In genomic region chr8:3394600-3394999, GRCm38 (mm10) we compare ENCODE assay signal across 9 mouse cellular contexts. TPM values are rescaled to one million over a fixed set of nuclear protein-coding genes. Genes with fewer than 3 reads are reported as not detected.
DNase-seq lines count a peak whose midpoint lies in the region; ATAC-seq lines count a peak whose summit lies in the region.
"Had no signal": no experiment of that assay in that cellular context is flagged by ENCODE, and none has a peak within 500 bp of the region (broad histone marks: within the 10 kb centered on the region; RNA-seq: fewer than 3 reads in every experiment).

No protein-coding gene starts in this region.

- H3K4me2 ChIP-seq in intestine, embryonic 14.5 days (ENCODE audit: low read length) = peak overlapping the region; percentile 16; the same call in 1 of the 2 replicates
- H3K4me2 ChIP-seq in midbrain, embryonic 11.5 days = peak overlapping the region; percentile 34

- ATAC-seq in intestine, embryonic 14.5 days (replicated peaks; ENCODE audit: low FRiP score, low TSS enrichment, low read depth) = no peak
- 0 out of 2 replicates have a peak, but pooled peaks have one; percentile 8 for ATAC-seq in midbrain, embryonic 11.5 days (ENCODE audit: low FRiP score)
- ATAC-seq in activated CD4-positive, CD25-positive, alpha-beta regulatory T cell, adult 4 months = no peak

- no peaks in the 10 kb centered on the region for H3K9me3 ChIP-seq in intestine, embryonic 14.5 days (ENCODE audit: control insufficient read depth, low read length)
- no peaks in the 10 kb centered on the region for H3K9me3 ChIP-seq in midbrain, embryonic 11.5 days (ENCODE audit: control insufficient read depth, low read length)

- H3K36me3 ChIP-seq in intestine, embryonic 14.5 days (ENCODE audit: control insufficient read depth, insufficient read depth, low read length) = no peaks in the 10 kb centered on the region
- no peaks in the 10 kb centered on the region for H3K36me3 ChIP-seq in midbrain, embryonic 11.5 days (ENCODE audit: control insufficient read depth, insufficient read depth, low read length)

- H3K9ac ChIP-seq in intestine, embryonic 14.5 days (ENCODE audit: low read length) = no peak overlapping the region
- peak overlapping the region; percentile 39; the same call in 1 of the 2 replicates for H3K9ac ChIP-seq in midbrain, embryonic 11.5 days (ENCODE audit: low read length)

- H3K4me3 ChIP-seq in intestine, embryonic 14.5 days (ENCODE audit: low read depth, low read length) = no peak overlapping the region
- H3K4me3 ChIP-seq in midbrain, embryonic 11.5 days (ENCODE audit: low read depth, low read length) = no peak overlapping the region

- intact Hi-C loops in heart, postnatal 36 days (cut with DNase I) = loop anchor here (5.0 kb wide), 1 partner anchor 33 kb away; no protein-coding TSS in a partner anchor

- WGBS in intestine, embryonic 14.5 days = 25% methylated on average over 6 of the region's 6 CpGs
- WGBS in midbrain, embryonic 11.5 days = 4% methylated on average over 6 of the region's 6 CpGs

- peak; percentile 27 to 39 for DNase-seq in adrenal gland, postnatal 36 days
- DNase-seq in adrenal gland, adult 8-10 months = no peak
- peak; percentile 26 for DNase-seq in WW6 (ENCODE audit: low read depth, low spot score)
- no peak for DNase-seq in intestine, embryonic 14.5 days (ENCODE audit: low spot score)
- DNase-seq in midbrain, embryonic 11.5 days (ENCODE audit: low spot score, missing footprints) = no peak
- no peak for DNase-seq in cerebellum, postnatal 25 days
- no peak for DNase-seq in heart, postnatal 36 days

- no peak overlapping the region for H3K27ac ChIP-seq in intestine, embryonic 14.5 days (ENCODE audit: low read depth)
- peak overlapping the region; percentile 40; the same call in 1 of the 2 replicates for H3K27ac ChIP-seq in midbrain, embryonic 11.5 days (ENCODE audit: low read depth, low read length)

- no peaks in the 10 kb centered on the region for H3K27me3 ChIP-seq in intestine, embryonic 14.5 days (replicated peaks; ENCODE audit: control insufficient read depth, insufficient read depth, low read length)
- no peaks in the 10 kb centered on the region for H3K27me3 ChIP-seq in midbrain, embryonic 11.5 days (ENCODE audit: control insufficient read depth, insufficient read depth, low read length)

- peaks cover 20% of the 10 kb centered on the region for H3K4me1 ChIP-seq in intestine, embryonic 14.5 days (replicated peaks; ENCODE audit: control insufficient read depth, insufficient read depth, low read length)
- peaks cover 18% of the 10 kb centered on the region for H3K4me1 ChIP-seq in midbrain, embryonic 11.5 days (ENCODE audit: control insufficient read depth, insufficient read depth, low read length)

RNA-seq across cellular contexts. Expression of gene Arhgef18, which starts 1.8 kb away (rescaled TPM):
- 10 to 100 TPM; 33.9 to 38.4 TPM for total RNA-seq in adrenal gland, postnatal 36 days (2021)
- total RNA-seq in adrenal gland, adult 8-10 months (2022) = 10 to 100 TPM; 44.6 to 48.1 (median 47.0) TPM
- 8.6 and 10.7 TPM in 2 replicates for polyA plus RNA-seq in intestine, embryonic 14.5 days (2014; fragmentation: Nextera tagmentation; extraction: Ambion mirVana)
- 9.7 and 10.1 TPM in 2 replicates for polyA plus RNA-seq in midbrain, embryonic 11.5 days (2014; fragmentation: Nextera tagmentation; extraction: Ambion mirVana)
- 10 to 100 TPM; 23.2 to 30.6 TPM for polyA plus RNA-seq in activated CD4-positive, CD25-positive, alpha-beta regulatory T cell, adult 4 months (2017; shearing (Covaris generic))
- 10 to 100 TPM; 18.7 to 20.4 TPM for total RNA-seq in heart, postnatal 36 days (2021)

RNA-seq across cellular contexts. Expression of gene A430078G23Rik, which starts 41.4 kb away (rescaled TPM):
- under 1 TPM; 0.40 to 0.79 TPM for total RNA-seq in adrenal gland, postnatal 36 days (2021)
- under 1 TPM; 0.23 to 0.83 (median 0.28) TPM for total RNA-seq in adrenal gland, adult 8-10 months (2022)
- 0.34 TPM in 1 of 2 replicates, not detected in the other for polyA plus RNA-seq in intestine, embryonic 14.5 days (2014; fragmentation: Nextera tagmentation; extraction: Ambion mirVana)
- not detected in 2 replicates for polyA plus RNA-seq in midbrain, embryonic 11.5 days (2014; fragmentation: Nextera tagmentation; extraction: Ambion mirVana)
- 10 to 100 TPM; 33.8 to 34.2 TPM for polyA plus RNA-seq in activated CD4-positive, CD25-positive, alpha-beta regulatory T cell, adult 4 months (2017; shearing (Covaris generic))
- total RNA-seq in heart, postnatal 36 days (2021) = under 1 TPM; 0.30 to 0.53 TPM
- polyA plus RNA-seq: limb, embryonic 11.5 days had no signal

Comparison
In these comparisons a context has a peak if more than half of its experiments do, and no peak if none do; other contexts are left out.
1. DNase-seq: peak in adrenal gland, postnatal 36 days (2 of 2) and WW6 (single experiment); none in adrenal gland, adult 8-10 months (single experiment), intestine, embryonic 14.5 days (single experiment), midbrain, embryonic 11.5 days (single experiment), cerebellum, postnatal 25 days (0 of 2) and heart, postnatal 36 days (0 of 2).